Mouse (Mus musculus): ENCODE measurements around the gene Gab1. TPM values are rescaled to one million over a fixed set of nuclear protein-coding genes. Genes with fewer than 3 reads are reported as not detected.
A peak's percentile ranks its signal among the peaks of the same experiment; 100 is the strongest.

The Gab1 gene
- polyA plus RNA-seq, 1 experiment, result not detected

DNA sequence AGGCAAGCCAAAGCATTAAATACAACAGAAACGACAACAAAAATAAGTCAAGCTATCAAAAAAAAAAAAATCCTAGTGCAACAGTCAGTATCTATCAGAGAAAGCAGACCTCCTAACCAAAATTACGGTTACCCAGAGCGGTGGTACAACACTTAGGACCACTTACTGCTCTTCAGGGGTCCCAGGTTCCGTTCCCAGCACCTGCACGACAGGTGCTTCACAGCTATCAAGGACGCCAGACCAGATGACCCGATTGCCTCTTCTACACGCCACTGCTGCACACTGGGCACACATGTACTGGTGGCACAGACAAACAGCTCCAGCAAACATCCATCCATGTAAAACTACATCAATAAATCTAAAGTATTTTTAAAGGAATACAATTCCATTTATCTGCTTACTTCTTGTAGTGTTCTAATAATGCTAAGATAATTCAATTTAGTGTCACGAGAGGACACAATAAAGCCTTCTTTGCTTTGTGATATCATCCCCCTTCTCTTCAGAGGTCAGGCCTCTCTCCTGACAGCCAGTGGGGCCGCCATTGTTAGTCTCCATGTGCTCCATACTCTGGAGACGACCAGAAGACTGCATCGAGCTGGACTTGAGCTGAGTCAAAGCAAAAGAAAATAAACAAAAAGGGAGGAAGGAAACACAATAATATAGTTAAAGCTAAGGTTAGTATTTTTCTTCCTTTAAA lies 12.2 kb downstream of the Gab1 start:
- H3K4me3 ChIP-seq (ENCODE audit: insufficient read depth, low read depth, low read length), result no peak overlapping the region
- no peak overlapping the region for H3K27ac ChIP-seq (ENCODE audit: insufficient read depth, low read depth, low read length)
- 88% methylated on average over 12 of the region's 12 CpGs for WGBS
- H3K4me1 ChIP-seq (ENCODE audit: control insufficient read depth, insufficient read depth, low read length), result peaks cover 11% of the 10 kb centered on the region
- no peak for TF ChIP-seq CTCF (IDR thresholded peaks at IDR 0.05; ENCODE audit: insufficient read depth, low read depth, low read length)
- no peak for TF ChIP-seq POLR2A (IDR thresholded peaks at IDR 0.05; ENCODE audit: insufficient read depth, low read depth, low read length)

DNA sequence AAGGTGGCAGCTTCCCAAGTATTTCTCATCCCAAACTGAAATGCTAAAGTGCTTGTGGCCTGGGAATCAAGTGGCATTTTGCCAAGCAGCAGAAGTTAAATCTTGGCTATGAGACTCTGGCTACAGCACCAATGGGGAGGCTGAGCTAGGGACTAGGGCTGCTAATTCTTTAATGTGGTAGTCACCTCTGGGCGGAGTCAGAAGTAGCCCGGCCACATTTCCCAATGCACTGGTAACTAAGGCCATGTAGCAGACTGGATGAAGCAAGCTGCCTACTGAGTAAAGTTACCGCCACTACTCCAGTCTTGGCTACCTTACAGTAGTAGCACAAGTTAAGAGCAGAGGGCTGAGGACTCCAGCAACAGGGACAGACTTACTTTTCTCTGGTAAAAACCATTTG lies 12.7 kb downstream of the Gab1 start:
- H3K4me1 ChIP-seq (ENCODE audit: control insufficient read depth, insufficient read depth, low read length), result peaks cover 8% of the 10 kb centered on the region
- TF ChIP-seq POLR2A (IDR thresholded peaks at IDR 0.05; ENCODE audit: insufficient read depth, low read depth, low read length) (no peak), CTCF (IDR thresholded peaks at IDR 0.05; ENCODE audit: insufficient read depth, low read depth, low read length) (no peak)
- H3K27ac ChIP-seq (ENCODE audit: insufficient read depth, low read depth, low read length), result no peak overlapping the region
- 84% methylated on average over 3 of the region's 3 CpGs for WGBS
- no peak overlapping the region for H3K4me3 ChIP-seq (ENCODE audit: insufficient read depth, low read depth, low read length)

DNA sequence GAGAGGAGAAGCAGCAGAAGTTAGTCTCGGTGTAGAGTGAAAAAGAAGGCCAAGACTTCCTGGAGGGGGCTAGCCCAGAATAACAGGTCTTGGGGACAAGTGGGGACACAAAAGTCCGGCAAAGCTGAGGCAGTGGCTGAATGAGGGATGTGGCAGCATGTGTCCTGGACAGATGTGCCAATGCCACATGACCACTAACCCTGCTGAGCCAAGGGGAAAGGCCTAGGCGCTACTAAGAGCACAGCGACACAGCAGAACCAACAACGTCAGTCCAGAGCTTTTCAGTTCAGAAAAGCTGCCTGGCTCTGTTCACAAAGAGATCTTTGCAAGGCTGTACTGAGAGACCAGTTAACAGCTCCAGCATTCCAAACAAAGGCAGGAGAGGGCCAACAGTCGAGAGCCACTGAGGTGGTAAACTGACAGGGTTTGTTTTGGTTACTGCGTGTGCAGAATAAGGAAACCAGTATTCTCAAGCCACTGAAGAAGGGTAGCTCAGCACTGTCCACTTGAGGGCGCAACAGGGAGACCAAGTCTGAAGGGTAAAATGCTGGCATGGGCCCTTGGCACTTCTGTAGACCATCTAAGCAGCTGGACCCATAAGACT lies 15.0 kb downstream of the Gab1 start:
- TF ChIP-seq CTCF (IDR thresholded peaks at IDR 0.05; ENCODE audit: insufficient read depth, low read depth, low read length), result no peak
- H3K27ac ChIP-seq (ENCODE audit: insufficient read depth, low read depth, low read length), result peak overlapping the region; percentile 29
- 62% methylated on average over 8 of the region's 8 CpGs for WGBS
- H3K4me3 ChIP-seq (ENCODE audit: insufficient read depth, low read depth, low read length), result no peak overlapping the region
- peaks cover 5% of the 10 kb centered on the region for H3K4me1 ChIP-seq (ENCODE audit: control insufficient read depth, insufficient read depth, low read length)

DNA sequence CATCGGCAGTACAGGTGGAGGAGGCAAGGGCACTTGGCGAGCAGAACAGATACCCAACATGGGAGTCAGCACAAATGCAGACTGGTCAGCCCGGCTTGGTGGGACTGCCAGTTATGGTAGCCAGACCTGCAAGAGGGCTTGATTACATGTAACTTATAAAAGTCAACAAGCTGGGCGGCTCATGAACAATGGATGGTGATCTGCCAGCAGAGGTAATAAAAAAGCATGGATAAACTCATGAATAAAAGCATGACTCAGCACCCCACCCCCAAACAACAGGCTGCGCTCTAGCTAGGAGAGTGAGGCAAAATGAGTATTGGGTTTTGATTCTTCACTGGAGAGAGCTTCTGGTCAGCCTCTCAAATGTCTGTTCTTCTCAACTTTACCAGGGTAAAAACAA lies 16.9 kb downstream of the Gab1 start:
- H3K4me3 ChIP-seq (ENCODE audit: insufficient read depth, low read depth, low read length), result no peak overlapping the region
- TF ChIP-seq CTCF (IDR thresholded peaks at IDR 0.05; ENCODE audit: insufficient read depth, low read depth, low read length) (no peak), POLR2A (IDR thresholded peaks at IDR 0.05; ENCODE audit: insufficient read depth, low read depth, low read length) (no peak)
- H3K27ac ChIP-seq (ENCODE audit: insufficient read depth, low read depth, low read length), result no peak overlapping the region
- H3K4me1 ChIP-seq (ENCODE audit: control insufficient read depth, insufficient read depth, low read length), result peaks cover 3% of the 10 kb centered on the region
- WGBS, result 76% methylated on average over 5 of the region's 5 CpGs

DNA sequence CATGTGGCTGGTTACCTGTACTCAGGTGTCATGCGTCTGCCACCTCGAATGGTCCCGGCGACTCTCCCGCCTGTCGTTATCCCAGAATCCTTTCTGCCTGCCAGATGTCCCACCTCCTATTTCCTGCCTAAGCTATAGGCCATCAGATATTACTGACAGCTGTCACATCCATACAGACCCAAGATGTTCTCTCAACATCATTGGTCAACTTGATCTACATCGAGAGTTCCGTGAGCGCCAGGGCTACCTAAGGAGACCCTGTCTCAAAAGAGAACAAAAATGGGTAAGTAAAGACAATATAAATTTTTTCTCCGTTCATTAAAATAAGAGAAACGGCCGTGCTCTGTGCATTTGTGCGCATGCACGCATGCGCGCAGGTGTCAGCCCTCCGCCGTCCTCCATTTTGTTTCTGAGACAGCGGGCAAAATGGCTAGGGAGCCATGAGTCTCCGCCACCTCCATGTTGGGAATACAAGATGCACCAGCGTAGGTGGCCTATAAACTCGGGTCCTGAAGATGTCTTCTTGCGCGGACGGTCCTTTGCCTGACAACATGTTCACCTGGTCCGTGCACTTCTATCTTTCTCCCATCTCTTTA lies 21.0 kb downstream of the Gab1 start:
- Histone ChIP-seq H3K27ac (ENCODE audit: insufficient read depth, low read depth, low read length) (no peak overlapping the region), H3K4me3 (ENCODE audit: insufficient read depth, low read depth, low read length) (no peak overlapping the region), H3K4me1 (ENCODE audit: control insufficient read depth, insufficient read depth, low read length) (peaks cover 11% of the 10 kb centered on the region; the same call in 1 of the 2 replicates)
- TF ChIP-seq POLR2A (IDR thresholded peaks at IDR 0.05; ENCODE audit: insufficient read depth, low read depth, low read length) (no peak), CTCF (IDR thresholded peaks at IDR 0.05; ENCODE audit: insufficient read depth, low read depth, low read length) (no peak)
- WGBS, result 97% methylated on average over 26 of the region's 26 CpGs

DNA sequence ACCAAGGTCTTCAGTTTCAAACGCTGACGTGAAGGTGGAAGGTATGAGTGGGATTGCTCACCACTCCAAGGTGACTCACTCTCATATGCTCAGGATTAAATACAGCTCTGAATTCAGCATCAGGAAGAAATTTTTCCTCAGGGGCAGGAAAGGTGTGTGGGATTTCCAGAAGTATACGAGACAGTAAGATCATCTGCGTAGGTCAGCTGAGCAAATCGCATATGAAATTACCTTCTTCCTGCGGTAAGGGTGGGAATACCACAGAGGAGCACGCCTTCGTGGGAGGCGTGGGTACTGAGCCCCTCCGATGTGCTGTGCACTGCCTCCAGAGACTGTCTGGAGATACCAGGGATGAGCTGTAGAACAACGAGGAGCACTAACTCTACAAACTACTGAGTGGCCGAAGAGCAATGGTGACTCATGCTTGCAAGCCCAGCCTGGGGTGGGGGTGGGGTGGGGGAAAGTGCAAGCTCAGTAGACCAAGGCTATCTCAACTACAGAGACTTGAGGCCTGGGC lies 22.4 kb downstream of the Gab1 start:
- Histone ChIP-seq H3K4me3 (ENCODE audit: insufficient read depth, low read depth, low read length) (no peak overlapping the region), H3K27ac (ENCODE audit: insufficient read depth, low read depth, low read length) (no peak overlapping the region), H3K4me1 (ENCODE audit: control insufficient read depth, insufficient read depth, low read length) (peaks cover 11% of the 10 kb centered on the region; the same call in 1 of the 2 replicates)
- 82% methylated on average over 12 of the region's 12 CpGs for WGBS
- TF ChIP-seq CTCF (IDR thresholded peaks at IDR 0.05; ENCODE audit: insufficient read depth, low read depth, low read length), result no peak
- no peak for TF ChIP-seq POLR2A (IDR thresholded peaks at IDR 0.05; ENCODE audit: insufficient read depth, low read depth, low read length)

DNA sequence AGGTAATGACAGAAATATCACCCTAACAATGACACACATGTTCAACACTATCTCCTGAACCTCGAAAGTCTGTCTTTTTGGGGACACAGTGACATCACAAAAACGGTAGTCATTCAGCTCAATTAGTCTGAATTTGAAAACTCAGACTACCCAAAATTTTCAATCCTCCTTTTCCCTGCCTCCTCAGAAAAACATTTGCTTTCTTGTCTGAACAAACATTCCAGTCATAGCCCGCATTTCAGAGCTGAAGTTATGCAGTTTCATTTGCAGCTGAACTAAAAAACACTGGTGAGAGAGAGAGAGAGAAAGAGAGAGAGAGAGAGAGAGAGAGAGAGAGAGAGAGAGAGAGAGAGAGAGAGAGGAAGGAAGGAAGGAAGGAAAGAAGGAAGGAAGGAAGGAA lies 23.2 kb downstream of the Gab1 start:
- WGBS, result 56% methylated on average over 3 of the region's 3 CpGs
- Histone ChIP-seq H3K27ac (ENCODE audit: insufficient read depth, low read depth, low read length) (no peak overlapping the region), H3K4me1 (ENCODE audit: control insufficient read depth, insufficient read depth, low read length) (peaks cover 11% of the 10 kb centered on the region; the same call in 1 of the 2 replicates), H3K4me3 (ENCODE audit: insufficient read depth, low read depth, low read length) (no peak overlapping the region)
- TF ChIP-seq POLR2A (IDR thresholded peaks at IDR 0.05; ENCODE audit: insufficient read depth, low read depth, low read length), result no peak

DNA sequence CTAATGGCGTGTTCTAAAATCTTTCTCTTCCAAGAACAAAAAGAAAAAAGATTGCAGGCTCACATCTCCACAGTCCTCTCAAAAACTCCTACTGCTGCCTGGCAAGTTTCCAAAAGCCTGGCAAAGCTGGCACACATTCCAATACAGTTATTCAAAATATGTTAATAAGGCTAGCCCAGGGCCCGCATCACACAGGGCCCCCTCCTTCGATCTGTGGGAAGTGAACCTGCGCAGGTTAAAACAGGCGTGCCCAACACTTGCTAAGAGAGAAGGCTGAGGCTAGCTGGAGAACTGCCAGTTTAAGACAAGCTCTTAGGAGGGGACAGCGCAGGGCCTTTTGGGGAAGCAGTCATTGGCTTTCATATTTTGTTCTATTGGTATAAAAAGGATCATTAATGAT lies 23.7 kb downstream of the Gab1 start:
- WGBS, result 40% methylated on average over 6 of the region's 6 CpGs
- TF ChIP-seq POLR2A (IDR thresholded peaks at IDR 0.05; ENCODE audit: insufficient read depth, low read depth, low read length), result no peak
- no peak for TF ChIP-seq CTCF (IDR thresholded peaks at IDR 0.05; ENCODE audit: insufficient read depth, low read depth, low read length)
- H3K4me1 ChIP-seq (ENCODE audit: control insufficient read depth, insufficient read depth, low read length), result peaks cover 11% of the 10 kb centered on the region; the same call in 1 of the 2 replicates
- H3K4me3 ChIP-seq (ENCODE audit: insufficient read depth, low read depth, low read length), result no peak overlapping the region
- no peak overlapping the region for H3K27ac ChIP-seq (ENCODE audit: insufficient read depth, low read depth, low read length)

DNA sequence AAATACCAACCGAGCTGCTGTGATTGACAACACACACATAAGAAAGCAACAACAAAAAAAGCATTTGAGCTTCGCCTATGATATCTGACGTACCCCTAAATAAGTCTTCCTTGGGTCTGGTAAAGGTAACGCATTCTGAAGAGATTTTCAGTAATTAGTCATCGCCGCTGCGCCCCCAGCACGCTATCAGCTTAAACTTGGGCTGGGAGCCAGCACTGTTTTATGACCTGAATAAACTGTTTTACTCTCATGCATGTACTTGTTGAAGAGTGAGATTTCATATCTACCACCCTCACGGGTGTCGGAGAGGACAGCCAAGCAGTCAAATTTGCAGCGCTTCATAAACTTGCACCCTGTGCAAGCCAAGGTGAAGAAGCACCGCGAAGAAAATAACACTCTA lies 26.7 kb downstream of the Gab1 start:
- peaks cover 8% of the 10 kb centered on the region; the same call in 1 of the 2 replicates for H3K4me1 ChIP-seq (ENCODE audit: control insufficient read depth, insufficient read depth, low read length)
- H3K4me3 ChIP-seq (ENCODE audit: insufficient read depth, low read depth, low read length), result no peak overlapping the region
- no peak overlapping the region for H3K27ac ChIP-seq (ENCODE audit: insufficient read depth, low read depth, low read length)
- 55% methylated on average over 13 of the region's 13 CpGs for WGBS
- TF ChIP-seq CTCF (IDR thresholded peaks at IDR 0.05; ENCODE audit: insufficient read depth, low read depth, low read length) (no peak), POLR2A (IDR thresholded peaks at IDR 0.05; ENCODE audit: insufficient read depth, low read depth, low read length) (no peak)

Data from olfactory bulb, adult 2 months (tissue).